Mouse (Mus musculus): ENCODE measurements around the gene Spry2.

The Spry2 gene

DNA sequence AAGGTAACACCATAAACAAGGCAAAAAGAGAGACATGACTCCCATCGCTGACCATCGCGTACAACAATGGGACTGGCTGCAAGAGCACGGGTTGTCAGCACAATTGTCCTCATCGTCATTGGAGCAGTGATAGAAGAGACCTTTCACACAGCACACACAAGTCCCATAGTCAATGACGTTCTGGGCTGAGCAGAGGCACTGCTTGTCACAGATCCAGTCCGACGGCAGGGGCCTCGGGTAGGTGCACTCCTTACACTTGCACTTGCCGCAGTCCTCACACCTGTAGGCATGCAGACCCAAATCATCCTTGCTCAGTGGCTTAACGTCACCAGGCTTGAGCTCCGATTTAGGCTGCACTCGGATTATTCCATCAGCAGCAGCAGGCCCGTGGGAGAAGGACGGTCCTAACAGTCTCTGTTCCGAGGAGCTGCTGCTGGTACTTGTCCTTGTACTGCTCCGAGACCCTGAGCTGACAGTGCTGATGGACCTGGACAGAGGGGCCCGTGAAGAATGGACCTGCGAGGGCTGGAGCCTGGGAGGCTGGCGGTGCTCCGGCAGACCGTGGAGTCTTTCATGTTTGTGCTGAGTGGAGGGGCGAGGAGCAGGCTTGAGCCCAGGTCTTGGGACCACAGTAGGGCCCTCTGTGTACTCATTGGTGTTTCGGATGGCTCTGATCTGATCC lies 3.5 kb downstream of the Spry2 start:
- DNase-seq (ENCODE audit: low spot score), result no peak

DNA sequence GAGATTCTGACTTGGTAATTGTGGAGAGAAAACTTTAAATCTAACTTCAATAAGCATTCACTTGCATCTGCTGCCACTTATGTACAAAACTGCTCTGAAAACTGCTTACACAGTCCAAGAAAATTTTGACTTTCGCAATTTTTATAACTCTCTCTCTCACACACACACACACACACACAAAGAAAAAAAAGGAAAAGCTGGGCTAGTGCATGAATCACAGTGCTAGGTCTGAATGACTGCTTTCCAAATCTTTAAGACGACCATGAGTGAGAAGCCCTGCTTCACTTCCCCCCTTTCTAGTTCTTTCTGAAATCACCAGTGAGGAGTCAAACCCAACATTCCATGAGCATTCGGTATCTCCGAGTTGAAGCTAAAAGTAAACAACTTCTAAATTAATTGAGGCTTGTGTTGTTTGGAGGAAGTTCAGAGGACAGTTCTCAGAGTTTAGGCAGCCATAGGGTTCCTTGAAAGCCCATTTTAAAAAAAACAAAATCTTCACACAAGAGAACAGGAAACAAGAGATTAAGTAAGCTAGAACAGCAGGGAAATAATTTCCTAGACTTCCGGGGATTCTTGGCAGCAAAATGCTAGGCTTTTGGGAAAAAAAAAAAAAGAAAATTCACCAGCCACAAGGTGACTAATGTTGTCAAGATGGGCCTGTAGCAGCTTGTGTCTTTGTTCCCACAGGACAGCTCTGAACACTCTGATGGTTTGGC lies 5.9 kb downstream of the Spry2 start:
- DNase-seq (ENCODE audit: low spot score), result no peak

DNA sequence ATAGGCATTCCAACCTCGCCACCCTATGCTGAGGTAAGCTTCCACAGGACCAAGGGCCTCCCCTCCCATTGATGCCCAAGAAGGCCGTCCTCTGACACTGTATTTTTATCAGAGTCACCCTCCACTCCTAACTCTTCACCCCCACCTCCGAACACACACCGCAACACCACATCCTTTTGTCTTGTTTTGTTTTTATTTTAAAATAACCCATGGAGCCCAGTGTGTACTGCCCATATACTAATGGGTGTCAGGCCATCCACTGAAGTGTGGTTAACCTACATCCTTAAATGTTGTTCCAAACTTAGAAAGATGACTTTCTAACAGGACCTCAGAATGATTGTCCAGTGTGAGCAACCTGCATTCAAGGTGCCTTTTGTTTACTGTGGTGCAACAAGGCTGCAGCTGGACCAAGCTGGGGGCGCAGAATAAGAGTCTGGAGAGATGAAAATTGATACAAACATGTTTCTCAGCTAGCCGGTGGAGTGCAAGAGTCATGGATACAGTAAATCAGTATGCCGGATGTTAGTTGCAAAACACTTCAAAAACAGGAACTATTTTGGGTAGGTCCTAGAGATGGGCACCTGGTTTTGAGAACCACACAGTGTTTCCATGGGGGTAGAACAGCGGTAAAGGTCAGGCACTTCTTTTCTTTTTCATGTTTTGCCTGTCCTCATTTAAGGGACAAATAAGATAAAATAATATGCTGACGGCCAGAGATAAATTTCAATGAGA lies 9.8 kb downstream of the Spry2 start:
- no peak for DNase-seq (ENCODE audit: low spot score)

DNA sequence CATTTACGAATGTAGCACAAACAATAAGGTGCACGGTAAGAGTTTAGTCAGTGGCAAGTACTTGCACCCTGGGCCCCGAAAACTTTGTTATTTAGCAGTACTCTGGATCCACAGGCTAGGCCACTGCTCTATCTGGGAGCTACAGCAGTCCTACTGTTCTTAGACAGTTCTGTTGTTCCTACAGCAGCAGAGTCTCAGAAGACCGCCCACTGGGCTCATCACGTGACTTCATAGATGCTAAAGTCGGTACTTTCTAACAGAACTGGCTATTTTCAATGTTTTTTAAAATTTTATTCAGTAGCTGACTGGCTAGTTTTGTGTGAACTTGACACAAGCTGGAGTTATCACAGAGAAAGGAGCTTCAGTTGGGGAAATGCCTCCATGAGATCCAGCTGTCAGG lies 11.4 kb downstream of the Spry2 start:
- no peak for DNase-seq (ENCODE audit: low spot score)

DNA sequence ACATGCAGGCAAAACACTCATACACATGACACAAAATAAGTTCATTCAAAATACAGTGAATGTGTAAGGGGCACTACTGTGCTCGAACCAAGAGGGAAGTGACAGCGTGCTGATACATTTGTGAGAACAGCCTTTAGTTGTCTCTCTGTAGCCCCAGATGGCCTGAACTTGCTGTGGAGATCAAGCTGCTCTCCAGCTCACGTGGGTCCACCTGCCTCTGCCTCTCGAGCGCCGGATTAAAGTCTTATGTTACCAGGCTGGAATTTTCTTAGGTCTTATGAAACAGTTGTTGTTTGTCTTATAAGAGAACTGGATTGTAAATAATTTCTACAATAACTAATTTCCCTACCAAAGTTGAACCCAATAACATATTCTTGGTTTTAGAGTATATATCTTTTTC lies 13.4 kb downstream of the Spry2 start:
- no peak for DNase-seq (ENCODE audit: low spot score)

DNA sequence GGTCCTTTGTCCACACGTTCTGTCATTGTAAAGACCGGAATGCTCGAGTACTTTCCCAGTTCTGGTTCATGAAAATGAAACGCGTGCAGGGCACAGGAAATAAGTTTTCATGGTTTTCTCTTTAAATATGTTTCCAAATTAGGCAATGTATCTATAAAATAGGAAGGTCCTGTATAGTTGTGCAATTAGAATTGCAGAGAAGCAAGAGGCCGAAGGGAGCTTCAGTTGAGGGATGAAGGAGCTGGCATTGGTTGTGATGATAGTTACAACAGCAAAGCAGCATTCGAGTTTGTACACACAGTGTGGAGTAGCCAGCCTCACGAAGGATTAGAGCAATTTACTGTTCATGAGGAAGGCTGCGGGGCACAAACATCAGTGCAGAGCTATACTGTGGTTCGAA lies 18.3 kb downstream of the Spry2 start:
- DNase-seq (ENCODE audit: low spot score), result no peak

DNA sequence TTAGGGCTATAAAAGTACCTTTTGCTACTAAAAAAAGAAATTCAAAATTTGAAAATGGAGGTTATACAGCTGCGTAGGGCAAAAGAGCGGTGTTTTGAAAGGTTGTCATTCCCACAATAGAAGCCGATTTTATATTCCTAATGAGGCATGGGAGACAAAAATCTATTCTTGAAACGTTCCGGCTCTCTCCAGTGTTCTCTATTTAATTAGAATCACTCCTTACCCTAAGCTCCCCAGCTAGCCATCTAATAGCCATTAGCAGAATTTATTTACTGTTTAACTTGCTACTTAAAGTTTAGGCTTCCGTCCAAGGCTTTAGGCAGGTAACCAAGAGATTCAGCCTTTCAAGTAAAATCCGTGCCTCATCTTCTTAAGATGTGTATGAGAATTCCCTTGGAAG lies 20.2 kb downstream of the Spry2 start:
- no peak for DNase-seq (ENCODE audit: low spot score)

DNA sequence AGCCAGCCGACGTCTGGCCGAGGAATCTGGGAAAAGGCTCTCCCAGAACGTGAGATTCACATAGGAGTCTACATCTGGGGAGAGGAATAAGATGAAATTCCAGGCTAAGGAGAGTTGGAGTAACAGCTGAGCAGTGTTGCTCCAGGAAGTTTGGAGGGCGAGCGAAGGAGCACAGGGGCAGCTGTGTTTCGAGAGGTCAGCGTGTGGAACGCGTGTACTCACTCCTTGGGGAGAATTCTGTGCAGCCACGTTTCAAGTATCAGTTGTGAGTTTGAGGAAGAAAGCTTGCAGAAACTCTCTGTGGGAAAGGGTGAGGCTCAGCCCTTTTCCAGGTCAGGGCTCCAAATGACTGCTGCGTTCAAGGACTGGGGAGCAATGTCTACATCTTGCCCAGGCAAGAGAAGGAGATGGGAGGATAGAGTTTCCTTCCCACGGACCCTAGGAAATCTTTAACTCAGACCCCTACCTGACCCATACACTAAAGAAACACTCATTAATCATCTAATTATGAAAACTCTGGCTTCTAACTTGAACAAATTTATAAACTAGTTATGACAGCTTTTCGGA lies 26.2 kb downstream of the Spry2 start:
- DNase-seq (ENCODE audit: low spot score), result no peak

DNA sequence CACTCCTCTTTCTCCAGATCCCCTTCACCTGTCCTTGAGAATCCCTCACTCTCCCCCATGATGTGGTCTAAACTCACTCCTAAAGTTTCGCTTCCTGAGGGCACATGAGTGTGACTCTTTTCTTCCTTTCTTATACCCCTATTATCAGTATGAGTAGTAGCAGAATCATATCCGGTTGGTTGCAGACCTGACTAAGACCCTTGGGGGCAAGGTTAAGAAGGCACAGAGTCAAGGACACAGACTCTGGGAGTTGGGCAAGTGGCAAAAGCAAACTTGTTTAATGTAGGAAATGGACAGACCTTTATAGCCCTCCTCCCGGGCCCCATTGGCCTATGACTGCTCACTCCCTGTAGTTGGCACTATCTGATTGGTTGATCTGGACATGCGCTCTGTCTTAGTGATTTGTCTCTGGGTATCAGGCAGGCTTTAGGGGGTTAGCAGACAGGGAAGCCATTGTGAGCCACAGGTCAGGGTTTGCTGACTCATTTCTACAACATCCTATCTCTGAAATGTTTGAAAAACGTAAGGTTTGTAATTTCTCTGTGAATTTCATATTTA lies 31.2 kb downstream of the Spry2 start:
- DNase-seq (ENCODE audit: low spot score), result no peak

DNA sequence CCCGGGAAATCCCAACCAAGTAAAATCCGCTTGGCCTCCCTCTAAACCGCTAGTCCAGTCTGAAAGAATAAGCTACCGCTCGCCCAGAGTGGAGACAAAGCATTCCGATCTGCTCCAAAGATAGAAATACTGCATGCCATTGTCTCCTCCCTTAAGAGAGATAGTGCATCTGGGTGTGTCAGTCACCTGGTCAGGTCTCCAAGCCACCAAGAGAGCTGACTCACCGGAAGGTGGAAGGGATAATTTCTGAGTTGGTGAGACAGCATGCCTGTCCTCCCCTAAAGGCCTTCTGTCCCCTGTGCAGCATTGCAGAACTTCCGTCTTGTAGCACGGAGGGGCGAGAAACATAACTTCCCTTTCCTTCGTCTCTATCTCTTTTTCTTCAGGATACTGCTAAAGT lies 34.4 kb downstream of the Spry2 start:
- no peak for DNase-seq (ENCODE audit: low spot score)

DNA sequence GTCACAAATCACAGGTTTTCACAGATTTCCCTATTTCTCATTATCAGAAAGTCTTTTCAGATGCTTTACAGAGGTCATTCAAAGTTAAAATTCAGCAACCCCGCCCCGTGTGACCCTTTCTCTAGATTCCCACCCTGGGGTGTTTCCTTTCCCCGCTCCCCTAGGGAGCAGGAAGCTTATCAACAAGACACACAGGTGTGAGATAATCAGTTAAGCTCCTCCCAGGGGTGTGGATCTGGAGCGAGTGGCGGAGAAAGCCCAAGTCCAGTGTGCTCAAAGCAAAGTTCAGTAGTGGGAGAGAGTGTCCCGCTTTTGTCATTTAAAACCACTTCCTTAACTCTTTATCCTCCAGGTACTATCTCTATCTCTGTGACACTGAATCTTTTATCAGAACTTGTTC lies 35.7 kb downstream of the Spry2 start:
- DNase-seq (ENCODE audit: low spot score), result no peak

DNA sequence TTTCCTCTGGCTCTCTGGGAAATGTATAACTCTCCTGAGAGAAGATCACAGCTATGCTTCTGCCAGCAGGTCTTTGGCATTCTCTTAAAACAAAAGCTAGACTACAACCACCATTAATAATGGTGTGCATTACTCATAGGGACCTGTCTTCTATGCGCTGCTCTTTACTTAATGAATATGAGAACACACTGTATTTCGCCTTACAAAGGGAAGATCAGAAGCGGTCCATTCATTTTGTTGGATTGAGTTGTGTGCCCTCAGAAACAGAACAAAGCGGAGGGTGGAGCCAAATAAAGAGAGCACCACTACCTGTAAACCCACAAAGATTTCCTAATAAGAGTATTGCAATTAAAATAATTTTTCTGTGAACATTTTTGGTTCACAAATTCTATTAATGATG lies 36.3 kb downstream of the Spry2 start:
- no peak for DNase-seq (ENCODE audit: low spot score)

DNA sequence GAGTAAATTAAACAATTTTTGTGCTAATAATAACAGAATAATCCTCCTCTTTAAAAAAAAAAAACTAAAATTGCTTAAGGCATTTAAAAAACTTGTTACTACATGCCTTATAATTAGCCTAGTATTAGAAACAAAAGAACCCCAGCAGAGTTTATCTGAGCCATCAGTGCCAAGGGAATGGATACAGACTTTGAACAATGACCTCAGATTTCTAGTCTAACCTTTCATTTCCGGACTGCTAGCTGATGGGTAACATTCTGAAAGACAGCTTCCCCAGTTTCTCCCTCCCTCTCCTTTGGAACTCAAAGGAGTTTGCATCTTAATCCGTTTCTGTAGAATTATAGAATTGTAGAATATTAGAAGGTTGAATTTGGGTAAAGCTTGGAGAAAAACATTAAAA lies 36.7 kb downstream of the Spry2 start:
- DNase-seq (ENCODE audit: low spot score), result no peak

DNA sequence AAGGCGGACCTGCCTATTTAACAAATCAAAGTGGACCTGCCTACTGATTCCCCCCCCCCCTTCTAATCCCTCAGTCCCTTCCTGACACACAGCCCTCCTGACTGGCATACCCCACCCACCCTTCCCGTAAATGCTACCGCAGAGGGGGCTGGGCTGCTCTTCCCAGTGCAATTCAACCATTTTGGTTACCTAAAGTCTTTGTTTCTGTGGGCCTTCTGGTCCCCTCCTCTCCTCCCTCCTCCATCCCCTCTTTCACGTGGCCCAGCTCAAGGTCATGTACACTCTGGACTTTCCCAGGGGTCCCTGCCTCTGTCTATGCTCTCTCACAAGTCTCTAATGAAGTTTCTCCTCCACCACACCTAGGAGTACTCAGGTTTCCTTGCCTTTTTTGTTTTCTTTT lies 37.3 kb downstream of the Spry2 start:
- no peak for DNase-seq (ENCODE audit: low spot score)

DNA sequence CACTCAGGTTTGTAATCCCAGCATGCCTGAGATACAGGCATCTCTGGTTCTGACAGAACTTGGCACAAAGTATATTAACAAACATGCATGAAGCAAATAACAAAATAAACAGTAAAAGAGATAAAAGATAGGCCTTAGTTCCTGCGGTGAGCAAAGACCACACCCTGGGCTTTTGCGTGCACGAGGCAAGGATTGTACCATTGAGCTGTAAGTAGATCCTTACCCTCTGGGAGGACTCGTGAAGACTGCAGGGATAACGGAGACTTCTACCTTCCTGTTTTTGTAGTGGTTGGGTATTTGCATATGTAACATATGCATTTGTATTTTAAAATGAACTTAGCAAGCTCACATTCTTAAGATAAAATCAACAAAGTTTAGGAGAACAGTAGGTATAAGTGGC lies 37.7 kb downstream of the Spry2 start:
- DNase-seq (ENCODE audit: low spot score), result no peak

DNA sequence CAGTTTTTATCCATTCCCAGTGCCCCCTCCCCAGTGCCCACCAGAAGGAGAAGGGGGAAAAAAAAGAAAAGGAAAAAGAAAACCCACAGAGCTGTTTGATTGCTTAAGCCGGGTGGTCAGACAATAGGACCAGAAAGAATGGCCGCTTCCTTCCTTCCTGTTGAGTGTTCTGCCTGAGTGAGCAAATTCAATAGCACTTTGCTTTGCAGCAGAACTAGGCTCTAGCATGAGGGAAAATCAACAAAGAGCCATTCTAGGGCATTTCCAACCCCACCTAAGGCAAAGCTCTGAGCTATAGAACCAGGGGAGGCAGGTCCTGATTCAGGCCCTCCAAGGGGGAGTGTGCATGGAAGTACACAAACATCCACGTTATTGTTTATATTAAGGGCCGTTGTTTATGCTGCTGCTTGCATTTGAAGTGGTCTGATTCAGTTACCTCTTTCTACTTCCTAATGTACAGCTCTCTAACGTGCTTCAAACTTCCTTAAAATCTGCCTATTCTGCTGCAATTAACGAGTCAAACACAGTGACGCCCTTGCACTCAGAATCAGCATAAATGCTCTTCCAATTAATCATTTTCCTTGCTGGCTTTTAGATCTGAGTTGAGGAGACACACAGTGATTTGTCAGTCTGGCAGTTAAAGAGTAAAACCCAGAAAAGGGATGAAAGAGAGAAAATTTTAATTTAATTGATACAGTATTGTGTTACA lies 45.1 kb downstream of the Spry2 start:
- no peak for DNase-seq (ENCODE audit: low spot score)

Measured in layer of hippocampus, adult 9-10 months (tissue).